Mouse (Mus musculus): ENCODE measurements around the gene Wdr54.
"Not testable (repeated sequence)": the region's sequence is repeated elsewhere in the genome, so short reads cannot be mapped to it uniquely, and the experiment has no call there.

DNA sequence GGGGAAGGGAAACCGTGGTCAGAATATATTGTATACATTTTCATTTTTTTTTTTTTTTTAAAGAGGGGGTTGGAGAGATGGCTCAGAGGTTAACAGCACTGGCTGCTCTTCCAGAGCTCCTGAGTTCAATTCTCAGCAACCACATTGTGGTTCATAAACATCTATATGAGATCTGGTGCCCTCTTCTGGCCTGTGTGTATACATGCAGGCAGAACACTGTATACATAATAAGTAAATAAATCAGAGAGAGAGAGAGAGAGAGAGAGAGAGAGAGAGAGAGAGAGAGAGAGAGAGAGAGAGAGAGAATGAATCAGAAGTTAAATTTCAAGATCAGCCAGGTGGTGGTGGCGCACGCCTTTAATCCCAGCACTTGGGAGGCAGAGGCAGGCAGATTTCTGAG, 3.3 kb upstream of the Wdr54 start:
- TF ChIP-seq POLR2A (IDR thresholded peaks at IDR 0.05; ENCODE audit: low read depth, low read length); CTCF (IDR thresholded peaks at IDR 0.05; ENCODE audit: extremely low read depth, insufficient read depth, insufficient read length, insufficient replicate concordance): not testable (repeated sequence)

Measured in spleen, adult 2 months (tissue).